Mouse (Mus musculus): ENCODE measurements at regions not wholly inside any gene's neighbourhood (a gene's known extent, or its start where the extent isn't known, plus 50 kb on each side); places are given as distances from the start of the nearest gene placed in this dataset.

DNA sequence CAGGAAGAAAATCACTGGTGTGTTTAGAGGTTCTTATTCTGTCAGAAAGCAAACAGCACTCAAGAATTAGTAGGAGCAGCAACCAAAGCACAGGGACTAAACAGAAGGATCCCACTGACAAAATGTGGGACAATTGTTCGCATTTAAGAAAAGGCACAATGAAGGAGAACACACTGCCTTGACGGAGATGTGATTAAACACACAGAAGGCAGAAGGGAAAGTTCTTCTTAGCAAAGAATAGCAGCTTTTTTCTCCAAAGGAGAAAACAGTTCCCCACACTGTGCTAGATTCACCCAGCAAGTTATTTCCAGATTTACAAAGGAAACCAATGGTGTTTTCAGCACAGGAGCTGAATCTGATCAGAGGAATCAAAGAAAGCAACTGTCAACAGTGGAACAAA, 316.5 kb downstream of the Nsun3 start:
- Histone ChIP-seq H3K79me2 (replicated peaks; ENCODE audit: control insufficient read depth, extremely low read depth, insufficient read depth, poor library complexity, severe bottlenecking) (no peaks in the 10 kb centered on the region), H3K4me1 (ENCODE audit: control insufficient read depth in 1 of 2, insufficient read depth in 2 of 2) (no peaks in the 10 kb centered on the region), H3K36me3 (replicated peaks in 1 of 2; ENCODE audit: control insufficient read depth in 1 of 2, insufficient read depth in 1 of 2, low read length in 1 of 2) (no peaks in the 10 kb centered on the region), H3K9ac (ENCODE audit: insufficient read depth, low read depth) (no peak overlapping the region), H3K27ac (ENCODE audit: insufficient read depth, low read depth) (no peak overlapping the region), H3K27me3 (replicated peaks) (no peaks in the 10 kb centered on the region), H3K9me3 (replicated peaks; ENCODE audit: low read length) (peaks cover 2% of the 10 kb centered on the region), H3K4me2 (ENCODE audit: insufficient read depth, low read depth, poor library complexity, severe bottlenecking) (no peak overlapping the region), H3K4me3 (replicated peaks in 1 of 3; ENCODE audit: low read depth in 2 of 3, low read length in 2 of 3, poor library complexity in 1 of 3) (no peak overlapping the region)
- no peak for DNase-seq (ENCODE audit: extremely low read depth)
- dilution Hi-C loops (cut with MboI; ENCODE audit: extremely low pct_ligation_motif_present, extremely low pct_unique_long_range_greater_than_20kb, low sequenced_read_pairs): no loop called here
- TF ChIP-seq E2F4 (IDR thresholded peaks at IDR 0.05; ENCODE audit: insufficient replicate concordance, low read depth, low read length) (no peak), ZMIZ1 (IDR thresholded peaks at IDR 0.05; ENCODE audit: low read depth, low read length) (no peak), ETS1 (conservative IDR thresholded peaks at IDR 0.05; ENCODE audit: low read depth, low read length) (no peak), USF1 (IDR thresholded peaks at IDR 0.05; ENCODE audit: low read depth, low read length) (no peak), NRF1 (IDR thresholded peaks at IDR 0.05; ENCODE audit: low read depth, low read length) (no peak), MYC (IDR thresholded peaks at IDR 0.05; ENCODE audit: low read depth, low read length) (no peak), MXI1 (IDR thresholded peaks at IDR 0.05; ENCODE audit: low read depth, low read length) (no peak), KAT2A (IDR thresholded peaks at IDR 0.05; ENCODE audit: insufficient replicate concordance, low read length) (no peak), TCF12 (IDR thresholded peaks at IDR 0.05; ENCODE audit: low read depth, low read length) (no peak), CTCF (conservative IDR thresholded peaks at IDR 0.05 in 1 of 2, IDR thresholded peaks at IDR 0.05 in 1 of 2; ENCODE audit: low read depth in 2 of 2, low read length in 2 of 2) (no peak), RCOR1 (conservative IDR thresholded peaks at IDR 0.05; ENCODE audit: low read depth, low read length) (no peak), MAFK (IDR thresholded peaks at IDR 0.05; ENCODE audit: insufficient replicate concordance, low read length) (no peak), MEF2A (IDR thresholded peaks at IDR 0.05; ENCODE audit: borderline replicate concordance, low read depth, low read length) (no peak), JUN (IDR thresholded peaks at IDR 0.05; ENCODE audit: insufficient read depth, low read depth, low read length) (no peak), HCFC1 (IDR thresholded peaks at IDR 0.05; ENCODE audit: low read depth, low read length) (no peak)
- in situ Hi-C loops (cut with MboI; ENCODE audit: low pct_ligation_motif_present, low pct_unique_long_range_greater_than_20kb, low sequenced_read_pairs): no loop called here

DNA sequence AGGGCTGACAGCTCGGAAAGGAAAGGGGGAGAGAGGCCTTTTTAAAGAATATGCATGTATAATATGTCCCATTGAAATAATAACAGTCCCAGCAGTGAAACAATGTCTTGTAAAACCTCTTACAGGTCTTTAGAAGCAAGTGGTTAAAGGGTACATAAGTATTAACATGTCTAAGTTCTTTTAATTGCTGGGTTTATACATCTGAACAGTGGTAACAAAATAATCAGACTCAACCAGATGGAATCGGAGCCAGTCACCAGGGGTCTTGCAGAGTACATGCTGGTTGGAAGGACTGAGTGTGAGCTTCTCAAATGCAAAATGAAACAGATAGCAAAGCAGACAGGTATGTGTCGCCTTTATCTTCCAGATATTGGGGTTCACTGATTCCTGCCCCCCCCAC, 317.3 kb downstream of the Nsun3 start:
- no peaks in the 10 kb centered on the region for H3K4me1 ChIP-seq (ENCODE audit: control insufficient read depth in 1 of 2, insufficient read depth in 2 of 2)
- H3K9me3 ChIP-seq (replicated peaks; ENCODE audit: low read length): peaks cover 2% of the 10 kb centered on the region
- in situ Hi-C loops (cut with MboI; ENCODE audit: low pct_ligation_motif_present, low pct_unique_long_range_greater_than_20kb, low sequenced_read_pairs) (no loop called here), dilution Hi-C loops (cut with MboI; ENCODE audit: extremely low pct_ligation_motif_present, extremely low pct_unique_long_range_greater_than_20kb, low sequenced_read_pairs) (no loop called here)
- DNase-seq (ENCODE audit: extremely low read depth): no peak
- H3K9ac ChIP-seq (ENCODE audit: insufficient read depth, low read depth): no peak overlapping the region
- no peak for TF ChIP-seq POLR2AphosphoS2 (IDR thresholded peaks at IDR 0.05; ENCODE audit: low read depth, low read length)
- no peak for TF ChIP-seq KAT2A (IDR thresholded peaks at IDR 0.05; ENCODE audit: insufficient replicate concordance, low read length)
- TF ChIP-seq BHLHE40 (IDR thresholded peaks at IDR 0.05; ENCODE audit: low read depth, low read length): no peak
- no peak for TF ChIP-seq JUN (IDR thresholded peaks at IDR 0.05; ENCODE audit: insufficient read depth, low read depth, low read length)
- TF ChIP-seq ETS1 (conservative IDR thresholded peaks at IDR 0.05; ENCODE audit: low read depth, low read length): no peak
- TF ChIP-seq ELF1 (IDR thresholded peaks at IDR 0.05; ENCODE audit: low read depth, low read length): no peak
- TF ChIP-seq PAX5 (IDR thresholded peaks at IDR 0.05; ENCODE audit: low read length): no peak
- no peak for TF ChIP-seq CHD1 (IDR thresholded peaks at IDR 0.05; ENCODE audit: low read depth, low read length)
- no peak for TF ChIP-seq SMC3 (IDR thresholded peaks at IDR 0.05; ENCODE audit: low read depth, low read length)
- no peak for TF ChIP-seq MAFK (IDR thresholded peaks at IDR 0.05; ENCODE audit: insufficient replicate concordance, low read length)
- no peak for TF ChIP-seq ZC3H11A (IDR thresholded peaks at IDR 0.05; ENCODE audit: low read depth, low read length)
- no peak for TF ChIP-seq JUND (conservative IDR thresholded peaks at IDR 0.05; ENCODE audit: low read depth, low read length)
- no peak for TF ChIP-seq POLR2A (IDR thresholded peaks at IDR 0.05; ENCODE audit: low read depth, low read length)
- no peak for TF ChIP-seq RAD21 (IDR thresholded peaks at IDR 0.05; ENCODE audit: low read depth, low read length)
- TF ChIP-seq HCFC1 (IDR thresholded peaks at IDR 0.05; ENCODE audit: low read depth, low read length): no peak
- no peak for TF ChIP-seq GABPA (IDR thresholded peaks at IDR 0.05; ENCODE audit: insufficient replicate concordance, low read depth, low read length)
- TF ChIP-seq USF1 (IDR thresholded peaks at IDR 0.05; ENCODE audit: low read depth, low read length): no peak
- H3K79me2 ChIP-seq (replicated peaks; ENCODE audit: control insufficient read depth, extremely low read depth, insufficient read depth, poor library complexity, severe bottlenecking): no peaks in the 10 kb centered on the region
- H3K27ac ChIP-seq (ENCODE audit: insufficient read depth, low read depth): no peak overlapping the region
- no peaks in the 10 kb centered on the region for H3K27me3 ChIP-seq (replicated peaks)
- H3K36me3 ChIP-seq (replicated peaks in 1 of 2; ENCODE audit: control insufficient read depth in 1 of 2, insufficient read depth in 1 of 2, low read length in 1 of 2): no peaks in the 10 kb centered on the region
- no peak overlapping the region for H3K4me2 ChIP-seq (ENCODE audit: insufficient read depth, low read depth, poor library complexity, severe bottlenecking)
- no peak overlapping the region for H3K4me3 ChIP-seq (replicated peaks in 1 of 3; ENCODE audit: low read depth in 2 of 3, low read length in 2 of 3, poor library complexity in 1 of 3)
